Mouse (Mus musculus) 416B (cell line): ENCODE results near the gene Chaf1b.

Experiments
- DNase-seq: peaks from one replicate; pipeline ENCODE4 v3.0.0; 2011; ENCODE audit warnings: low read depth

Gene Chaf1b

GRCm38 (mm10) chr16:93947396-93947795 lies 63.7 kb downstream of the Chaf1b start:
- DNase-seq: peak; percentile 53
